Mouse (Mus musculus) left cerebral cortex, adult 18-20 months (tissue): Measurements from ENCODE around the gene Astn2. TPM values are rescaled to one million over a fixed set of nuclear protein-coding genes. Genes with fewer than 3 reads are reported as not detected.

Experiments
- DNase-seq, 2 experiments: peaks; one replicate each; pipeline ENCODE4 v3.0.0; 2021 to 2022; ENCODE audit warnings: low spot score in 2 of 2, mixed read lengths in 1 of 2
- total RNA-seq, 2 experiments: library from RNA; stranded (reverse); gene quantifications; 2 replicates each; pipeline ENCODE4 v1.2.3; 2021

Gene Astn2
- total RNA-seq, 2 experiments from 2014 or later, result 33.9 to 36.5 TPM

GRCm38 (mm10) chr4:65594601-65595369 is 809.6 kb downstream of the Astn2 start:
- no peak for DNase-seq

- no peak for DNase-seq
These were observed 814.6 kb downstream of the Astn2 start for GRCm38 (mm10) chr4:65589780-65590179.

GRCm38 (mm10) chr4:65586947-65587346 is 817.5 kb downstream of the Astn2 start:
- DNase-seq, result no peak

GRCm38 (mm10) chr4:65580254-65580653 is 824.2 kb downstream of the Astn2 start:
- no peak for DNase-seq

GRCm38 (mm10) chr4:65565493-65565892 is 838.9 kb downstream of the Astn2 start:
- no peak for DNase-seq

- no peak for DNase-seq
These were observed 855.9 kb downstream of the Astn2 start for GRCm38 (mm10) chr4:65548561-65548960.

GRCm38 (mm10) chr4:65545582-65545981 is 858.8 kb downstream of the Astn2 start:
- no peak for DNase-seq

GRCm38 (mm10) chr4:65532071-65532736 is 872.2 kb downstream of the Astn2 start:
- DNase-seq, result no peak

GRCm38 (mm10) chr4:65531621-65532020 is 872.8 kb downstream of the Astn2 start:
- DNase-seq, result no peak

GRCm38 (mm10) chr4:65530901-65531300 is 873.5 kb downstream of the Astn2 start:
- DNase-seq, result no peak

- DNase-seq, result no peak
These were observed 896.3 kb downstream of the Astn2 start for GRCm38 (mm10) chr4:65508101-65508500.

- DNase-seq, result no peak
These were observed 897.5 kb downstream of the Astn2 start for GRCm38 (mm10) chr4:65506870-65507269.

GRCm38 (mm10) chr4:65496463-65496834 is 908.0 kb downstream of the Astn2 start:
- DNase-seq, result peak; percentile 72 to 78

- no peak for DNase-seq
These were observed 908.5 kb downstream of the Astn2 start for GRCm38 (mm10) chr4:65495705-65496462.

- no peak for DNase-seq
These were observed 912.9 kb downstream of the Astn2 start for GRCm38 (mm10) chr4:65491541-65491940.

- no peak for DNase-seq
These were observed 914.7 kb downstream of the Astn2 start for GRCm38 (mm10) chr4:65489711-65490110.

GRCm38 (mm10) chr4:65481632-65482031 is 922.8 kb downstream of the Astn2 start:
- DNase-seq, result no peak

GRCm38 (mm10) chr4:65477106-65477505 is 927.3 kb downstream of the Astn2 start:
- peak; percentile 65 to 71 for DNase-seq

GRCm38 (mm10) chr4:65475925-65476560 is 928.4 kb downstream of the Astn2 start:
- DNase-seq, result peak in 1 of 2 experiments; percentile 27

- DNase-seq, result no peak
These were observed 931.3 kb downstream of the Astn2 start for GRCm38 (mm10) chr4:65473141-65473540.

GRCm38 (mm10) chr4:65449171-65449570 is 955.2 kb downstream of the Astn2 start:
- DNase-seq, result no peak
